Mouse (Mus musculus): ENCODE data around the gene Rffl.

Gene Rffl

GRCm38 (mm10) chr11:82874924-82875323, 3.9 kb upstream of the Rffl start:
- DNase-seq (ENCODE audit: low read depth, low spot score), result no peak

GRCm38 (mm10) chr11:82870173-82871030, 608 bp downstream of the Rffl start:
- DNase-seq (ENCODE audit: low read depth, low spot score), result peak; percentile 28

- DNase-seq (ENCODE audit: low read depth, low spot score), result no peak
Observed at GRCm38 (mm10) chr11:82869506-82870172, 1.4 kb downstream of the Rffl start.

GRCm38 (mm10) chr11:82867956-82868355, 3.1 kb downstream of the Rffl start:
- DNase-seq (ENCODE audit: low read depth, low spot score), result no peak

- no peak for DNase-seq (ENCODE audit: low read depth, low spot score)
Observed at GRCm38 (mm10) chr11:82866850-82867564, 4.0 kb downstream of the Rffl start.

- DNase-seq (ENCODE audit: low read depth, low spot score), result no peak
Observed at GRCm38 (mm10) chr11:82865957-82866356, 5.1 kb downstream of the Rffl start.

- no peak for DNase-seq (ENCODE audit: low read depth, low spot score)
Observed at GRCm38 (mm10) chr11:82863488-82863931, 7.5 kb downstream of the Rffl start.

- no peak for DNase-seq (ENCODE audit: low read depth, low spot score)
Observed at GRCm38 (mm10) chr11:82863059-82863458, 8.0 kb downstream of the Rffl start.

GRCm38 (mm10) chr11:82862638-82863037, 8.4 kb downstream of the Rffl start:
- DNase-seq (ENCODE audit: low read depth, low spot score), result no peak

- DNase-seq (ENCODE audit: low read depth, low spot score), result no peak
Observed at GRCm38 (mm10) chr11:82861558-82861957, 9.5 kb downstream of the Rffl start.

- no peak for DNase-seq (ENCODE audit: low read depth, low spot score)
Observed at GRCm38 (mm10) chr11:82860759-82861158, 10.3 kb downstream of the Rffl start.

- DNase-seq (ENCODE audit: low read depth, low spot score), result no peak
Observed at GRCm38 (mm10) chr11:82857307-82857848, 13.6 kb downstream of the Rffl start.

- DNase-seq (ENCODE audit: low read depth, low spot score), result no peak
Observed at GRCm38 (mm10) chr11:82856032-82856431, 15.0 kb downstream of the Rffl start.

GRCm38 (mm10) chr11:82855327-82855973, 15.6 kb downstream of the Rffl start:
- DNase-seq (ENCODE audit: low read depth, low spot score), result no peak

- DNase-seq (ENCODE audit: low read depth, low spot score), result no peak
Observed at GRCm38 (mm10) chr11:82854111-82854510, 16.9 kb downstream of the Rffl start.

GRCm38 (mm10) chr11:82852958-82853357, 18.1 kb downstream of the Rffl start:
- DNase-seq (ENCODE audit: low read depth, low spot score), result no peak

- no peak for DNase-seq (ENCODE audit: low read depth, low spot score)
Observed at GRCm38 (mm10) chr11:82852540-82852939, 18.5 kb downstream of the Rffl start.

- DNase-seq (ENCODE audit: low read depth, low spot score), result no peak
Observed at GRCm38 (mm10) chr11:82852115-82852514, 18.9 kb downstream of the Rffl start.

GRCm38 (mm10) chr11:82850259-82850658, 20.8 kb downstream of the Rffl start:
- no peak for DNase-seq (ENCODE audit: low read depth, low spot score)

- DNase-seq (ENCODE audit: low read depth, low spot score), result no peak
Observed at GRCm38 (mm10) chr11:82847571-82848000, 23.4 kb downstream of the Rffl start.

- no peak for DNase-seq (ENCODE audit: low read depth, low spot score)
Observed at GRCm38 (mm10) chr11:82846938-82847337, 24.1 kb downstream of the Rffl start.

Data from forelimb bud, embryonic 11.5 days (tissue).